Mouse (Mus musculus) myocyte (in vitro differentiated cells): ENCODE data around the gene Fbxo42.

Experiments
- MYOD1 ChIP-seq, 3 experiments: IDR thresholded peaks; one replicate each; pipeline ENCODE4 v1.6.1; 2011; ENCODE audit warnings: control low read depth in 2 of 3, low read depth in 2 of 3, mild to moderate bottlenecking in 2 of 3, moderate library complexity in 1 of 3; ENCODE audit not compliant: insufficient read length in 2 of 3, control insufficient read depth in 1 of 3
- POLR2A ChIP-seq: IDR thresholded peaks from one replicate; pipeline ENCODE4 v1.6.1; 2011; ENCODE audit warnings: low read depth, mild to moderate bottlenecking, control low read depth, moderate library complexity; ENCODE audit not compliant: insufficient read length

GRCm38 (mm10) chr4:141249383-141249782 lies 101.7 kb downstream of the Fbxo42 start:
- TF ChIP-seq POLR2A = no peak
- TF ChIP-seq MYOD1 (IDR thresholded peaks at IDR 0.05; ENCODE audit: control insufficient read depth in 1 of 3, insufficient read length in 2 of 3, low read depth in 2 of 3) = no peak
